Mouse (Mus musculus): ENCODE data around the gene Tsc22d1. TPM values are rescaled to one million over a fixed set of nuclear protein-coding genes. Genes with fewer than 3 reads are reported as not detected.

The Tsc22d1 gene
- polyA plus RNA-seq, 1 experiment from 2014 or later, result 122 TPM

DNA sequence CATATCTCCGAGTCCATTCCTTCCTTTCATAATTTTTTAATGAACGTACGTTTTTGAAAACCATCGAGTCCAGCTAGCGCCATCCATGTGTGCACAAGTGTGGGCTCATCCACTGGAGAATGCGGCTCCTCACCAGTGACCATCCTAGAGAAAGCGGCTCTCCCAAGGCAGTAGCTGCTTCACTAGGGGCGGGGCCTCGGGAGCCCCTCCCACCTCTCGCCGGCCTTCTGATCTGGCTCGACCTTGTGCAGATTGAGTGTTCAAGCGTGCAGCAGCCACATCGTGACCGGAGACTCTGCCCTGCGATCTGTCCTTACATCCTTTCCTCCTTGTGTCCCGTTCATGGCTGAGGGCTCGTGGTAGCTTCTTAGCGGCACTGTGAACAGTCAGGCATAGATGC is 56.5 kb downstream of the Tsc22d1 start:
- H3K4me3 ChIP-seq (ENCODE audit: low read depth, low read length), result no peak overlapping the region
- no peak overlapping the region for H3K4me2 ChIP-seq (ENCODE audit: low read depth, low read length)
- H3K36me3 ChIP-seq (ENCODE audit: control insufficient read depth, insufficient read depth), result no peaks in the 10 kb centered on the region
- H3K4me1 ChIP-seq (ENCODE audit: control insufficient read depth, low read depth, low read length), result no peaks in the 10 kb centered on the region
- no peak overlapping the region for H3K27ac ChIP-seq (ENCODE audit: low read length)
- no peaks in the 10 kb centered on the region for H3K9me3 ChIP-seq (replicated peaks; ENCODE audit: control insufficient read depth, low read length)
- H3K9ac ChIP-seq (ENCODE audit: low read depth, low read length), result no peak overlapping the region
- no peaks in the 10 kb centered on the region for H3K27me3 ChIP-seq (ENCODE audit: control insufficient read depth, insufficient read depth, low read depth, low read length)
- 68% methylated on average over 19 of the region's 19 CpGs for WGBS (ENCODE audit: insufficient replicate concordance)
- no peak for ATAC-seq (ENCODE audit: low read depth)

DNA sequence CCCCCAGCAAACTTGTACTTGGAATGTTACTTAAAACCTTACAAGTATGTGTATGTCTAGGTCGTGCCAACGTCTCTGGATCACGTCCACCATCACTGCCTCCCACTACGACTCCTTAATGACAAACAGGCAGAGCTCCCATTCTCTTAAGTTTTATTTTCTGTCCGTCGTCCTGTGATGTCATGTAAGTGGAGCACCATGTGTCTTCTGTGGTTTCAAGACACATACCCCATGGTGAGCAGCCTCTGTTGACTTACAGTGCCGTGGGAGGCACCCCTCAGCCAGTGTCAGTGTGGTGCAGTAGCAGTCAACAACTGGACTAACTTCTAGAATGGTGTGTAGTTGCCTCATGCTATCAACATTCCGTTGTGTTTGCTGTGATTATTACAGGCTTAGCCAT is 57.7 kb downstream of the Tsc22d1 start:
- no peak overlapping the region for H3K27ac ChIP-seq (ENCODE audit: low read length)
- 66% methylated on average over 8 of the region's 8 CpGs for WGBS (ENCODE audit: insufficient replicate concordance)
- no peaks in the 10 kb centered on the region for H3K27me3 ChIP-seq (ENCODE audit: control insufficient read depth, insufficient read depth, low read depth, low read length)
- H3K9ac ChIP-seq (ENCODE audit: low read depth, low read length), result no peak overlapping the region
- no peaks in the 10 kb centered on the region for H3K9me3 ChIP-seq (replicated peaks; ENCODE audit: control insufficient read depth, low read length)
- H3K4me1 ChIP-seq (ENCODE audit: control insufficient read depth, low read depth, low read length), result no peaks in the 10 kb centered on the region; the same call in 1 of the 2 replicates
- no peak for ATAC-seq (ENCODE audit: low read depth)
- H3K36me3 ChIP-seq (ENCODE audit: control insufficient read depth, insufficient read depth), result no peaks in the 10 kb centered on the region
- no peak overlapping the region for H3K4me2 ChIP-seq (ENCODE audit: low read depth, low read length)
- no peak overlapping the region for H3K4me3 ChIP-seq (ENCODE audit: low read depth, low read length)

DNA sequence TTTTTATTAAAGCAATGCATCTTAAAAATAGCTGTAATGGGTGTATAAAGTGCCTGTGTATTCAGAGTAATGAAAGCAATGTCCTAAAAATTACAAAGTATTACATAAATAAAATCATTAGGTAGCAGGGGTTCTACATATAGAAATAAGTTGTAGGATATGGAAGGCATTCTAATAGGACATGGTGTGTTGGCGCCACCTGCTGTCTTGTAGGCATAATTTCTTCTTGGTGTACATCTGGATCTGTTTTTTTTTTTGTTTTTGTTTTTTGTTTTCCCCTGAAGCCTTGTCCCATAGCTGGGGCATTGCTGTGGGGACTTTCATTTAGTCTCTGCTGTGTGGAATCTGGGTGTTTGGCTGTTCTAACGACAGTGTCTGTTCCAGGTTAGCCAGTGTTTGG is 58.6 kb downstream of the Tsc22d1 start:
- no peak overlapping the region for H3K4me3 ChIP-seq (ENCODE audit: low read depth, low read length)
- no peak overlapping the region for H3K4me2 ChIP-seq (ENCODE audit: low read depth, low read length)
- H3K27me3 ChIP-seq (ENCODE audit: control insufficient read depth, insufficient read depth, low read depth, low read length), result no peaks in the 10 kb centered on the region
- no peak overlapping the region for H3K27ac ChIP-seq (ENCODE audit: low read length)
- WGBS (ENCODE audit: insufficient replicate concordance), result 6% methylated on average over 2 of the region's 2 CpGs
- no peaks in the 10 kb centered on the region; the same call in 1 of the 2 replicates for H3K4me1 ChIP-seq (ENCODE audit: control insufficient read depth, low read depth, low read length)
- no peaks in the 10 kb centered on the region for H3K9me3 ChIP-seq (replicated peaks; ENCODE audit: control insufficient read depth, low read length)
- H3K9ac ChIP-seq (ENCODE audit: low read depth, low read length), result no peak overlapping the region
- H3K36me3 ChIP-seq (ENCODE audit: control insufficient read depth, insufficient read depth), result no peaks in the 10 kb centered on the region
- ATAC-seq (ENCODE audit: low read depth), result no peak

DNA sequence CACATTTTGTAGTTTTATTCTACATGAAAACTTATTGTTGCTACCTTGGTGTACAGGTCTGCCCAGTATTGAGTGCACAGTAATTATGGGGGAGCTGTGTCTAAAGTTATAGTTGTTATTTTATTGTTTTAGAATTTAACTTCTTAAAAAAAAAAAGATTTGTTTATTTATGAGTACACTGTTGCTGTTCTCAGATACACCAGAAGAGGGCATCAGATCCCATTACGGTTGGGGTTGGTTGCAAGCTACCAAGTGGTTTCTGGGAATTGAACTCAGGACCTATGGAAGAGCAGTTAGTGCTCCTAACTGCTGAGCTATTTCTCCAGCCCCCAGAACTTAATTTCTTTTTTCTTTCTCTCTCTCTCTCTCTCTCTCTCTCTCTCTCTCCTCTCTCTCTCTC is 59.4 kb downstream of the Tsc22d1 start:
- H3K36me3 ChIP-seq (ENCODE audit: control insufficient read depth, insufficient read depth), result no peaks in the 10 kb centered on the region
- H3K4me2 ChIP-seq (ENCODE audit: low read depth, low read length), result no peak overlapping the region
- no peak for ATAC-seq (ENCODE audit: low read depth)
- H3K27ac ChIP-seq (ENCODE audit: low read length), result no peak overlapping the region
- H3K9me3 ChIP-seq (replicated peaks; ENCODE audit: control insufficient read depth, low read length), result no peaks in the 10 kb centered on the region
- H3K4me3 ChIP-seq (ENCODE audit: low read depth, low read length), result no peak overlapping the region
- H3K9ac ChIP-seq (ENCODE audit: low read depth, low read length), result no peak overlapping the region
- no peaks in the 10 kb centered on the region; the same call in 1 of the 2 replicates for H3K4me1 ChIP-seq (ENCODE audit: control insufficient read depth, low read depth, low read length)
- H3K27me3 ChIP-seq (ENCODE audit: control insufficient read depth, insufficient read depth, low read depth, low read length), result no peaks in the 10 kb centered on the region
- WGBS (ENCODE audit: insufficient replicate concordance), result 31% methylated on average over 1 of the region's 1 CpGs

DNA sequence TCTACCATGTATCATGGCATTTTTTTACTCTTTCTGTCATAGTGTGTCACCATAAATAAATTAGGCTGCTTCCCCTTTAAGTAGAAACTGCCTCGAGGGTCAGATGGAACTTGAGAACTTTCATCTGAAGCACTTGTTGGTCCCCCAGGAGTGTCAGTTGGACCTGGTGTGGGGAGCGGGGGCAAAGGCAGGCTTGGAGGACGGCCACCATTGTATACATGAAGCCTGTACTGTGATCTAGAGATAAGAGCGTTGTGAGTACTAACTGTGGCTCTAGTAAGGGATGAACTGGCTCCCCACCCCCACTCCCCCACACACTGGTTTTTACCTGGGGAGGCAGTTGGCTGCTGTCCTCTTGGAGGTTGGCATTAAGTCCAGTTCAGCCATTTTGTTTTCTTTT is 62.0 kb downstream of the Tsc22d1 start:
- H3K9ac ChIP-seq (ENCODE audit: low read depth, low read length), result no peak overlapping the region
- no peaks in the 10 kb centered on the region; the same call in 1 of the 2 replicates for H3K4me1 ChIP-seq (ENCODE audit: control insufficient read depth, low read depth, low read length)
- no peak overlapping the region for H3K4me3 ChIP-seq (ENCODE audit: low read depth, low read length)
- WGBS (ENCODE audit: insufficient replicate concordance), result 10% methylated on average over 4 of the region's 4 CpGs
- H3K36me3 ChIP-seq (ENCODE audit: control insufficient read depth, insufficient read depth), result no peaks in the 10 kb centered on the region
- no peak for ATAC-seq (ENCODE audit: low read depth)
- no peaks in the 10 kb centered on the region for H3K9me3 ChIP-seq (replicated peaks; ENCODE audit: control insufficient read depth, low read length)
- no peaks in the 10 kb centered on the region for H3K27me3 ChIP-seq (ENCODE audit: control insufficient read depth, insufficient read depth, low read depth, low read length)
- no peak overlapping the region for H3K4me2 ChIP-seq (ENCODE audit: low read depth, low read length)
- H3K27ac ChIP-seq (ENCODE audit: low read length), result no peak overlapping the region

DNA sequence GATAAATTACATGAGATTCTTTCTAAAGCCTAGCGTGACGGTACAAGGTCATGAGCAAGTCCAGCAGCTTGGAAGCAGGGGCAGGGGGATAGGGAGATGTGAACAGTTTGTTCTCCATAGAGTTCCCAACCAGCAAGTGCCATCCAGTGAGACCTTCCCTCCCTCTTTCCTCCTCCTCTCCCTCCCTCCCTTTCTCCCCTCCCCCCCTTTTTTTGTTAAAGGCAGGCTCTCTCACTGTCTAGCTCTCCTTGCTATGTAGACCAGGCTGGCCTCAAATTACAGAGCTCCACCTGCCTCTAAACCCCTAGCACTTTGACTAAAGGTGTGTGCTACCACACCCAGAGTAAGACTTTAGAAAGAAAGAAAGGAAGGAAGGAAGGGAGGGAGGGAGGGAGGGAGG is 63.3 kb downstream of the Tsc22d1 start:
- 73% methylated on average over 2 of the region's 2 CpGs for WGBS (ENCODE audit: insufficient replicate concordance)
- no peak overlapping the region for H3K27ac ChIP-seq (ENCODE audit: low read length)
- no peak overlapping the region for H3K4me2 ChIP-seq (ENCODE audit: low read depth, low read length)
- H3K4me1 ChIP-seq (ENCODE audit: control insufficient read depth, low read depth, low read length), result no peaks in the 10 kb centered on the region; the same call in 1 of the 2 replicates
- H3K27me3 ChIP-seq (ENCODE audit: control insufficient read depth, insufficient read depth, low read depth, low read length), result no peaks in the 10 kb centered on the region
- no peaks in the 10 kb centered on the region for H3K9me3 ChIP-seq (replicated peaks; ENCODE audit: control insufficient read depth, low read length)
- no peaks in the 10 kb centered on the region for H3K36me3 ChIP-seq (ENCODE audit: control insufficient read depth, insufficient read depth)
- H3K4me3 ChIP-seq (ENCODE audit: low read depth, low read length), result no peak overlapping the region
- ATAC-seq (ENCODE audit: low read depth), result no peak
- H3K9ac ChIP-seq (ENCODE audit: low read depth, low read length), result no peak overlapping the region

DNA sequence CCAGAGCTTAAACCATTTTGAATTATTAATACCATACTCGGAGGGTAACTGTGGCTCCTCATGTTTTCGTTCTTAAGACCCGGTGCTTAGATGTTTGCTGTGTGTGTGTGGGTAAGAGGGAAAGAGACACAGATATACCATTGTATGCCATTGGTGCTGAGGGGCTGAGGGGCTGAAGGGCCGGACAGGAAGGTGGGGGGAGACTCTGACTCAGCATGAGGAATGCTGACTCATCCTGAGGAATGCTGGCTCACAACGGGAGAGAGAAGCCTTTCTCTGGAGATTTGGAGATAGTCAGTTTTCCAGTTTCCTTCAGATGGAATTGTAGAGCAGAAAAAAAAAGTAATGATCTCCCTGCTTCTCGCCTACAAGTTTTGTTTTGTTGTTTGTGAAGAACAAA is 63.9 kb downstream of the Tsc22d1 start:
- Histone ChIP-seq H3K4me2 (ENCODE audit: low read depth, low read length) (no peak overlapping the region), H3K36me3 (ENCODE audit: control insufficient read depth, insufficient read depth) (no peaks in the 10 kb centered on the region), H3K9ac (ENCODE audit: low read depth, low read length) (no peak overlapping the region), H3K9me3 (replicated peaks; ENCODE audit: control insufficient read depth, low read length) (no peaks in the 10 kb centered on the region), H3K27me3 (ENCODE audit: control insufficient read depth, insufficient read depth, low read depth, low read length) (no peaks in the 10 kb centered on the region), H3K4me3 (ENCODE audit: low read depth, low read length) (no peak overlapping the region), H3K27ac (ENCODE audit: low read length) (no peak overlapping the region), H3K4me1 (ENCODE audit: control insufficient read depth, low read depth, low read length) (no peaks in the 10 kb centered on the region; the same call in 1 of the 2 replicates)
- 40% methylated on average over 6 of the region's 6 CpGs for WGBS (ENCODE audit: insufficient replicate concordance)
- ATAC-seq (ENCODE audit: low read depth), result no peak

DNA sequence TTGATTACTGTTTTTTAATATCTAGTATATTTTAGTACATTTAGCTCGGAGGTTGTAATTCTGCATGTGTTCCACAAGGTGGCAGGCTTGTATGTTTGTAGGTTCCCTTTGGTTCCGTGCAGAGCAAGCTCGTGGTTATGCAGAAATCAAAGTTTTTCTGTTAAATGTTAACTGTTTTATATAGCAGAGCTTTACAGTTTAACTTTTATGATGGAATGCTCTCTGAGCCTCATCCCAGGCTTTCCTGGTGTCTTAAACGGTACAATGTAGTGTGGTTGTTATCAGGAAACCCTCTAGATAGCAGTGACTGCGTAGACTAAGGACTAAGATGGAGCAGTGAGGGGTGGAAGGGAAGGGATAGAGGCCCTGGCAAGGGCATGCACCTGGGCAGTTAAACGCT is 65.1 kb downstream of the Tsc22d1 start:
- Histone ChIP-seq H3K36me3 (ENCODE audit: control insufficient read depth, insufficient read depth) (no peaks in the 10 kb centered on the region), H3K4me1 (ENCODE audit: control insufficient read depth, low read depth, low read length) (no peaks in the 10 kb centered on the region; the same call in 1 of the 2 replicates), H3K4me2 (ENCODE audit: low read depth, low read length) (no peak overlapping the region), H3K27me3 (ENCODE audit: control insufficient read depth, insufficient read depth, low read depth, low read length) (no peaks in the 10 kb centered on the region), H3K9ac (ENCODE audit: low read depth, low read length) (no peak overlapping the region), H3K9me3 (replicated peaks; ENCODE audit: control insufficient read depth, low read length) (no peaks in the 10 kb centered on the region), H3K27ac (ENCODE audit: low read length) (no peak overlapping the region), H3K4me3 (ENCODE audit: low read depth, low read length) (no peak overlapping the region)
- no peak for ATAC-seq (ENCODE audit: low read depth)
- 25% methylated on average over 6 of the region's 6 CpGs for WGBS (ENCODE audit: insufficient replicate concordance)

DNA sequence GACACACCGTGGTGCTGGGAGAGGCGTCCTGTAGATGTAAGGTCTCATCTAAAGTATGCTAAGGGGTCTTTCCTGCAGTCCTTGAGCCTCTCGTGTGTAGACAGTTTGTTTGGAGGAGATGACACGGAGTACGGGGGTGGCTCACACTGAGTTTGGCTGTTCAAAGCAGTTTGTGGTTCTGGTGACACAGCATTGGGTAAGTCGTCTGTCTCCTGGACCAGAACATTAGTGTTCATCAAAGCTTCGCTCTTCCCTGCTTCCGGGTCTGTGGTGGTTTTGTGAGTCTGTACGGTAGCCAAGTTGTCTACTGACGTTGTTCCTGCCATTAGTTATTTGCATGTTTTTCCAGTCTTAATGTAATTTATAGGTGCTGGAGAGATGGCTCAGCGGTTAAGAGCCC is 65.7 kb downstream of the Tsc22d1 start:
- Histone ChIP-seq H3K27me3 (ENCODE audit: control insufficient read depth, insufficient read depth, low read depth, low read length) (no peaks in the 10 kb centered on the region), H3K4me1 (ENCODE audit: control insufficient read depth, low read depth, low read length) (no peaks in the 10 kb centered on the region; the same call in 1 of the 2 replicates), H3K4me3 (ENCODE audit: low read depth, low read length) (no peak overlapping the region), H3K27ac (ENCODE audit: low read length) (no peak overlapping the region), H3K36me3 (ENCODE audit: control insufficient read depth, insufficient read depth) (no peaks in the 10 kb centered on the region), H3K9me3 (replicated peaks; ENCODE audit: control insufficient read depth, low read length) (no peaks in the 10 kb centered on the region), H3K9ac (ENCODE audit: low read depth, low read length) (no peak overlapping the region), H3K4me2 (ENCODE audit: low read depth, low read length) (no peak overlapping the region)
- WGBS (ENCODE audit: insufficient replicate concordance), result 68% methylated on average over 11 of the region's 11 CpGs
- no peak for ATAC-seq (ENCODE audit: low read depth)

Measured in liver, embryonic 16.5 days (tissue).